Mouse (Mus musculus) stomach, embryonic 14.5 days (tissue): ENCODE results near the gene Tet1. TPM values are rescaled to one million over a fixed set of nuclear protein-coding genes. Genes with fewer than 3 reads are reported as not detected.

Experiments used
- ATAC-seq: fragments of 200-750 bp; cut with Nextera tagmentation; 2 replicates; pipeline ENCODE4 v1.8.0; 2017; ENCODE audit warnings: low read depth, moderate TSS enrichment; ENCODE audit not compliant: insufficient number of reproducible peaks, insufficient read depth, low FRiP score
- H3K27ac ChIP-seq: fragments of 300-500 bp; sonication (generic); 2 replicates; pipeline ENCODE4 v1.5.1; 2014; ENCODE audit warnings: mild to moderate bottlenecking, low read length, moderate library complexity, mixed read lengths
- H3K27me3 ChIP-seq: fragments of 300-500 bp; sonication (generic); 2 replicates; pipeline ENCODE4 v1.6.1; 2014; ENCODE audit warnings: low read length, control low read depth, mixed read lengths; ENCODE audit not compliant: control insufficient read depth, insufficient read depth
- H3K36me3 ChIP-seq: fragments of 300-500 bp; sonication (generic); 2 replicates; pipeline ENCODE4 v1.6.1; 2014; ENCODE audit warnings: mild to moderate bottlenecking, control low read depth, low read length, moderate library complexity, mixed read lengths; ENCODE audit not compliant: control insufficient read depth, insufficient read depth
- H3K4me1 ChIP-seq: fragments of 300-500 bp; sonication (generic); 2 replicates; pipeline ENCODE4 v1.6.1; 2014; ENCODE audit warnings: low read length, control low read depth, mixed read lengths; ENCODE audit not compliant: control insufficient read depth, insufficient read depth
- H3K4me2 ChIP-seq: fragments of 300-500 bp; sonication (generic); replicated peaks from 2 replicates; pipeline ENCODE4 v1.6.1; 2014; ENCODE audit warnings: low read depth, low read length, control low read depth
- H3K4me3 ChIP-seq: fragments of 300-500 bp; sonication (generic); 2 replicates; pipeline ENCODE4 v1.5.1; 2014; ENCODE audit warnings: low read depth, low read length, control low read depth
- H3K9ac ChIP-seq: fragments of 300-500 bp; sonication (generic); replicated peaks from 2 replicates; pipeline ENCODE4 v1.6.1; 2014; ENCODE audit warnings: low read depth, mild to moderate bottlenecking, control low read depth, low read length, moderate library complexity, mixed read lengths
- H3K9me3 ChIP-seq: fragments of 300-500 bp; sonication (generic); 2 replicates; pipeline ENCODE4 v1.6.1; 2016; ENCODE audit warnings: low read depth, low read length, control low read depth; ENCODE audit not compliant: control insufficient read depth
- WGBS: fragments of 180-500 bp; shearing (Covaris S2); extraction: QIAGEN DNeasy Blood & Tissue Kit; methylation state at CpG from one replicate; pipeline ENCODE4 v1.1.7; 2014; 5-methylcytosine and 5-hydroxymethylcytosine counted together
- polyA plus RNA-seq: library from polyadenylated mRNA; unstranded; fragments of >200 nt; fragmentation: Nextera tagmentation; extraction: Ambion mirVana; gene quantifications from 2 replicates; pipeline ENCODE4 v1.2.1, GENCODE M21; 2014

Tet1 gene
- polyA plus RNA-seq, 1 experiment from 2014 or later = 33.3 TPM

DNA sequence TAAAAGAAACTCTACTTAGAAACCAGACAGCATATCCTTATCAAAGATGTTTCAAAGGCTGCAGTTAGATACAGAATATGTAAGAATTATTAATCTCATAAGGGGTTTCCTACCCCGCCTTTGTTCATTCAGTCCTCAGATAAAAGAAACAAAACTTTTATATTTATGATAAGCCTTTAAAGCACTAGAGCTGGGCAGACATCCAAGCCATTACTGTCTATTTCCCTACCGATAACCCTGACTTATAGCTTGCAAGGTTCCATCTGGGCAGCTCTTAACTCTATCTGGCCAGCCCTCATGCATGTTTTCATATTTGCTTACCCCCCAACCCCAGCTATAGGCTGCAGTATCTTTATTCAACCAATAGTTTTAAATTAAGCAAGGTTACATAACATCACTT lies 77.2 kb downstream of the Tet1 start:
- Histone ChIP-seq H3K9ac (no peak overlapping the region), H3K36me3 (peaks cover 14% of the 10 kb centered on the region), H3K4me1 (no peaks in the 10 kb centered on the region), H3K4me3 (no peak overlapping the region), H3K4me2 (no peak overlapping the region), H3K27ac (no peak overlapping the region), H3K27me3 (no peaks in the 10 kb centered on the region), H3K9me3 (no peaks in the 10 kb centered on the region)
- whole genome bisulfite sequencing = 69% methylated on average over 2 of the region's 2 CpGs
- no peak for ATAC-seq

DNA sequence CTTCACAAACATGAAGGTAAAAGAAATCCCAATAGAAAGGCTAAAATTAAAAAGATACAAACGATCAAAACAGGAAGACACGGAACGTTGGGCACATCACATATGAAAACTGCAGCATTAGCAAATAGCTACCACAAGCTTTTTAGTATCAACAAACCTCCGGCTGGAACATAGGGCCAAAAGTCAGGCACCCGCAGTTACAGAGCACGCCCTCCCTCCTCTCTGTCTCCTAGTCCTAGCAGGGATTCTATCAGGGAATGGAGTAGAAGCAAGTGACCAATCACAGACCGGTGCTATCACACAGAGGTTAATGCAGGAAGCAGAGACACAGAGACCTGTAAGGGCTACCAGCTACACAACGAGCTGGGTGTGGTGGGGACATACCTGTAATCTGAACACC lies 84.3 kb downstream of the Tet1 start:
- Histone ChIP-seq H3K36me3 (peaks cover 5% of the 10 kb centered on the region; the same call in 1 of the 2 replicates), H3K9ac (no peak overlapping the region), H3K4me3 (no peak overlapping the region), H3K27me3 (no peaks in the 10 kb centered on the region), H3K4me1 (no peaks in the 10 kb centered on the region), H3K9me3 (no peaks in the 10 kb centered on the region), H3K4me2 (no peak overlapping the region), H3K27ac (no peak overlapping the region)
- no peak for ATAC-seq
- WGBS = 85% methylated on average over 8 of the region's 8 CpGs

DNA sequence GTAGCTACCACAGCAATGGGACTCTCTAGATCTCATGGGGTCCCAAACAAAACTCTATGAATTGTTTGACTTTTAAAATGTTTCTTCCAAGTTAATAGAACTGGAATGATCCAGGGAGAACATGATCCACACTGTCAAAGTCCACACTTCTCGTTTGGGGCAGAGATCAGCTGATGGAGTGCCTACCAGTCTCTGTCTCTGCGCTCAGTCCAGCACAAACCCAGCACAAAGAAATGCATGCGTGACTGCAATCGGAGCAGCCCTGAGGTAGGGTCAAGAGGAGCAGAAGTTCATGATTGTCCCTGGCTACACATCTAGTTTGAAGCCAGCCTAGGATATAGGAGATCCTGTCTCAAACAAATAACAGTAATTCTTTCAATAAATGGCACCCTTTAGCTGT lies 85.4 kb downstream of the Tet1 start:
- no peak for ATAC-seq
- H3K4me2 ChIP-seq = no peak overlapping the region
- H3K9me3 ChIP-seq = no peaks in the 10 kb centered on the region
- H3K9ac ChIP-seq = no peak overlapping the region
- peaks cover 11% of the 10 kb centered on the region for H3K36me3 ChIP-seq
- H3K4me3 ChIP-seq = no peak overlapping the region
- no peaks in the 10 kb centered on the region for H3K27me3 ChIP-seq
- WGBS = 86% methylated on average over 4 of the region's 4 CpGs
- no peak overlapping the region for H3K27ac ChIP-seq
- no peaks in the 10 kb centered on the region for H3K4me1 ChIP-seq

DNA sequence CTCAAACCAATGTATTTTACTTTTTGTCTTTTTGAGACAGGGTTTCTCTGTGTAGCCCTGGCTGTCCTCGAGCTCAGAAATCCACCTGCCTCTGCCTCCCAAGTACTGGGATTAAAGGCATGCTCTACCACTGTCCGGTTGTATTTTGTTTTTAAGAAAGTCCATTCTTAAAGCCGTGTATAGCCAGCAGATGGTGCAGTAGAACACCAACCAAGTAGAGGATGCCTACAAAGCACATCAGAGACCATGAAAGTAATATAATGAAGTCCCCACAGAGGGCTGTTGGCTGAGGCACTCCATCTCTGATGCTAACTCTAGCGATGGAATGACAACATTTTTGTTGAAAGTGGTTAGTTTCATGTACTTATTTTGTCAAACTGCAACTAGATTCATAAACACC lies 98.8 kb downstream of the Tet1 start:
- Histone ChIP-seq H3K27ac (no peak overlapping the region), H3K36me3 (peaks cover 22% of the 10 kb centered on the region), H3K4me2 (no peak overlapping the region), H3K4me1 (no peaks in the 10 kb centered on the region), H3K9me3 (no peaks in the 10 kb centered on the region), H3K4me3 (no peak overlapping the region), H3K27me3 (no peaks in the 10 kb centered on the region), H3K9ac (no peak overlapping the region)
- 77% methylated on average over 4 of the region's 4 CpGs for WGBS
- ATAC-seq = no peak

DNA sequence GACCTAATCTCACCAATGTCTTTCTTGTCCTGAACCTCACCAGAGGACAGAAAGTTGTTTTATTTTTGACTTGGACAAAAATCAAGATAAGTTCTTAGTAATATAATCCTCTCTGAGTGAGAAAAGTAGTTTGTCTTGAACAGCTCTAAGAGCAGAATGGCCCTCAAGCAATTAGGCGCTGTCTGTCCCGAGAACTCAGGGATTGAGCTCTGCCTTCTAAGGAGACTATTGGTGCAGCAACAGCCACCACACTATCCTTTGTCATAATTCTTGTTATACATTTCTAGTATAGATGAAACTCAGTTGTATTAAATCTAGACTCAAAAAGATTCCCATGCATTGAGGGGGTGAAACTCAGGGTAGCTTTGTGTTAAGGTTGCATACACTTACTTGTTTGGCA lies 100.0 kb downstream of the Tet1 start:
- no peak for ATAC-seq
- Histone ChIP-seq H3K9me3 (no peaks in the 10 kb centered on the region), H3K27ac (no peak overlapping the region), H3K4me3 (no peak overlapping the region), H3K4me2 (no peak overlapping the region), H3K4me1 (no peaks in the 10 kb centered on the region), H3K36me3 (peaks cover 17% of the 10 kb centered on the region), H3K27me3 (no peaks in the 10 kb centered on the region), H3K9ac (no peak overlapping the region)
- WGBS = 96% methylated on average over 2 of the region's 2 CpGs

DNA sequence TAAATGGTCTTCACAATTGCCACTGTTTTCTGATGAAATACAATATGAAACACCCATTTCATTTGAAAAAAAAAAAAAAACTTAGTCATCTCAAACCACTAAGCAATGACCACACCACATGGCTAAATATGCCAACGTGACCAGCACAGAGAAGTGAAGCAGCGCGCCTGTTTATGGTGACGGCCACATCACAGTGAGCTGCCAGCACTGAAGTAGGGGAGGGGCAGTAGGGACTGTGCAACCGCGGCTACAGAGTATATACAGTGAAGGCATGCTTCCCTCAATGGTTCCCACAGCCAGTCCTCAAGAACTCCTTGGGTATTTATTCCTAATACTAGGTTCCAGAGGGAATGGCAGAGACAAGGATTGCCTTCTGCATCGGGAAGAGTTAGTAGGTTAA lies 100.5 kb downstream of the Tet1 start:
- 88% methylated on average over 7 of the region's 7 CpGs for WGBS

DNA sequence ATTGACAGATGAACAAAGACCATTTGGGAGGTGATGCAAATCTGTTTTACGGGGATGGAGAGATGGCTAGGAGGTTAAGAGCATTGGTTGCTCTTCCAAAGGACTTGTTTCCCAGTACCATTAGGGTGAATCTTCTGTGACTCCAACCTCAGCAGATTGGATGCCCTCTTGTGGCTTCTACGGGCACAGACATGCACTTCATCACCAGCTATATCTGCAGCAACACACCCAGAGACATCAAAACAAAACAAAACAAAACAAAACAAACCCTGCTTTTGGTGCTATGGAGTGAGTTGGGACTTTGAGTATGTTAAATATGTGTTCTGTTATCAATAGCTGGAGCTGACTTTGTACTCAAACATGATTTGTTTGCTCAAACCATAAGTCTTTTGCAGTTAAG lies 104.7 kb downstream of the Tet1 start:
- H3K27me3 ChIP-seq = no peaks in the 10 kb centered on the region
- H3K9me3 ChIP-seq = no peaks in the 10 kb centered on the region
- no peak overlapping the region for H3K9ac ChIP-seq
- WGBS = 92% methylated on average over 2 of the region's 2 CpGs
- no peak overlapping the region for H3K27ac ChIP-seq
- H3K4me2 ChIP-seq = no peak overlapping the region
- no peaks in the 10 kb centered on the region for H3K4me1 ChIP-seq
- ATAC-seq = no peak
- H3K4me3 ChIP-seq = no peak overlapping the region
- no peaks in the 10 kb centered on the region; the same call in 1 of the 2 replicates for H3K36me3 ChIP-seq

More for the DNA sequence above, 100.5 kb downstream of the Tet1 start:
- no peaks in the 10 kb centered on the region for H3K27me3 ChIP-seq
- no peak overlapping the region for H3K27ac ChIP-seq
- no peak overlapping the region for H3K4me2 ChIP-seq
- H3K9ac ChIP-seq = no peak overlapping the region
- no peaks in the 10 kb centered on the region for H3K9me3 ChIP-seq
- no peak overlapping the region for H3K4me3 ChIP-seq
- peaks cover 12% of the 10 kb centered on the region for H3K36me3 ChIP-seq
- no peaks in the 10 kb centered on the region for H3K4me1 ChIP-seq
- ATAC-seq = no peak

DNA sequence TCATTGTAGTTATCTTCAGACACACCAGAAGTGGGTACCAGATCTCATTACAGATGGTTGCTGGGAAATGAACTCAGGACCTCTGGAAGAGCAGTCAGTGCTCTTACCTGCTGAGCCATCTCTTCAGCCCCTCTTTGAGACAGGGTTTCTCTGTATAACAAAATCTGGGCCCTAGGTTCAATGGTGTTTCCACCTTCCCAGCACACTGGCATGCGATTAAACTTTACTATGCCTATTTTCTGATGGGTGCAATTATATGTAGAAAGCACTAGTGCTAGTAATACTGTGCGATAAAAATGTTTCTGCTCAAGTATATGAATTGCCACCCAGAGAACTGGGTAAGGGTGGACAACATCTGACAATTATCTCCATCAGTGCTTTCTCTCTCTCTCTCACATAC lies 105.5 kb downstream of the Tet1 start:
- H3K9ac ChIP-seq = no peak overlapping the region
- H3K27ac ChIP-seq = no peak overlapping the region
- no peaks in the 10 kb centered on the region for H3K9me3 ChIP-seq
- ATAC-seq = no peak
- H3K4me1 ChIP-seq = no peaks in the 10 kb centered on the region
- WGBS = 99% methylated on average over 2 of the region's 2 CpGs
- no peak overlapping the region for H3K4me2 ChIP-seq
- H3K27me3 ChIP-seq = no peaks in the 10 kb centered on the region
- no peaks in the 10 kb centered on the region; the same call in 1 of the 2 replicates for H3K36me3 ChIP-seq
- no peak overlapping the region for H3K4me3 ChIP-seq

DNA sequence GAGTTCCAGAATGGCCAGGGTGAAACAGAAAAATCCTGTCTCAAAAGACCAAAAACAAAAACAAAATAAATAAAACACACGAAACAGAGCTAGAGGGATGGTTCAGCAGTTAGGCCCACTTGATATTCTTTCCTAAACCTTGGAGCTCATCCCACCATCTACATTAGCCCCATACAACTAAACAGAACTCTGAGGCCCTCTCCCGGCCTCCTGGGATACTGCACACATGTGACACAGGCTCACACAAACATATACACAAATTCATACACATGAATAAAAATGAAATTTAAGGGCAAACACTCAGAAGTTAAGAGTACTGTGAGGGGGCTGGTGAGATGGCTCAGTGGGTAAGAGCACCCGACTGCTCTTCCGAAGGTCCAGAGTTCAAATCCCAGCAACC lies 114.6 kb downstream of the Tet1 start:
- Histone ChIP-seq H3K9ac (no peak overlapping the region), H3K36me3 (peaks cover 11% of the 10 kb centered on the region), H3K4me3 (no peak overlapping the region), H3K27ac (no peak overlapping the region), H3K4me1 (peaks cover 4% of the 10 kb centered on the region; the same call in 1 of the 2 replicates), H3K27me3 (no peaks in the 10 kb centered on the region), H3K9me3 (no peaks in the 10 kb centered on the region), H3K4me2 (no peak overlapping the region)
- ATAC-seq = no peak
- WGBS = 94% methylated on average over 4 of the region's 4 CpGs
